In the genomic region with DNA sequence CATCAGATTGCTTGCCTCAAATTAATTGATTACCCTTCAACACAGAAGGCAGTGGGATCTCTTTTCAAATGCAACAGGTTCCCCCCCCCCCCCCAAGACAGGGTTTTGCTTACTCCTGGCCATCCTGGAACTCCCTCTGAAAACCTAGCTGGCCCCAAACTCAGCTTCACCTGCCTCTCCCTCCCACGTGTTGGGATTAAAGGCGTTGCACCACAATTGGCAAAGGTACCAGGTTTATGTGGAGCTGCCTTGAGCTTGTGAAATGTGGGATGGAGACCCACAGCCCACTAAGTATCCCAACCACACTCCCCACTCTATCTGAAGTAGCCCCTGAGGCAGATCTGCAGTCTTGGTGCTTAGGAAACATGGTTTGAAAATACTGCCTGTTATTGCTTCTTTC, we compare ENCODE assay signal across 15 mouse cellular contexts.
"Had no signal": no experiment of that assay in that cellular context is flagged by ENCODE, and none has a peak within 500 bp of the region (broad histone marks: within the 10 kb centered on the region; RNA-seq: fewer than 3 reads in every experiment).

No protein-coding gene starts in this region.

- H3K4me2 ChIP-seq: liver, embryonic 12.5 days; lung, embryonic 14.5 days; neural tube, embryonic 15.5 days; stomach, embryonic 15.5 days had no signal

- H3K4me3 ChIP-seq: layer of hippocampus, adult 2 months; left cerebral cortex, adult 2 months; liver, embryonic 12.5 days; midbrain, embryonic 10.5 days; myocyte; neural tube, embryonic 15.5 days; stomach, embryonic 15.5 days had no signal

- H3K9ac ChIP-seq: liver, embryonic 12.5 days; lung, embryonic 14.5 days; neural tube, embryonic 15.5 days; stomach, embryonic 15.5 days had no signal

- H3K36me3 ChIP-seq: stomach, embryonic 15.5 days had no signal

- H3K27ac ChIP-seq: layer of hippocampus, adult 2 months; left cerebral cortex, adult 2 months; liver, embryonic 12.5 days; midbrain, embryonic 10.5 days; stomach, embryonic 15.5 days had no signal

- DNase-seq: kidney, adult 2 months; lung, embryonic 14.5 days; lung, postnatal 10 days; lung, postnatal 4 days; midbrain, embryonic 14.5 days; right cerebral cortex, postnatal 4 days; spleen, adult 18-20 months; thymus, postnatal 4 days had no signal

- H3K9me3 ChIP-seq: liver, embryonic 12.5 days; midbrain, embryonic 10.5 days; neural tube, embryonic 15.5 days; stomach, embryonic 15.5 days had no signal

- H3K27me3 ChIP-seq: liver, embryonic 12.5 days; neural tube, embryonic 15.5 days; stomach, embryonic 15.5 days had no signal

- ATAC-seq: liver, embryonic 12.5 days had no signal
